Mouse (Mus musculus) heart, embryonic 11.5 days (tissue): Measurements from ENCODE around the gene Plcd3. TPM values are rescaled to one million over a fixed set of nuclear protein-coding genes. Genes with fewer than 3 reads are reported as not detected.

ENCODE experiments used
- ATAC-seq: fragments of 200-750 bp; cut with Nextera tagmentation; replicated peaks from 2 replicates; pipeline ENCODE4 v1.8.0; 2017; ENCODE audit warnings: moderate library complexity; ENCODE audit not compliant: insufficient number of reproducible peaks, low FRiP score, low TSS enrichment
- H3K27ac ChIP-seq: fragments of 300-500 bp; sonication (generic); 2 replicates; pipeline ENCODE4 v1.5.1; 2014; ENCODE audit warnings: mild to moderate bottlenecking, low read depth, low read length
- H3K27me3 ChIP-seq: fragments of 300-500 bp; sonication (generic); 2 replicates; pipeline ENCODE4 v1.6.1; 2014; ENCODE audit warnings: mild to moderate bottlenecking, low read length, mixed read lengths; ENCODE audit not compliant: control insufficient read depth, insufficient read depth
- H3K36me3 ChIP-seq: fragments of 300-500 bp; sonication (generic); 2 replicates; pipeline ENCODE4 v1.6.1; 2014; ENCODE audit warnings: mild to moderate bottlenecking, low read length, moderate library complexity, mixed read lengths; ENCODE audit not compliant: control insufficient read depth, insufficient read depth
- H3K4me1 ChIP-seq: fragments of 300-500 bp; sonication (generic); 2 replicates; pipeline ENCODE4 v1.6.1; 2014; ENCODE audit warnings: low read length; ENCODE audit not compliant: control insufficient read depth, insufficient read depth
- H3K4me2 ChIP-seq: fragments of 300-500 bp; sonication (generic); 2 replicates; pipeline ENCODE4 v1.6.1; 2014; ENCODE audit warnings: mild to moderate bottlenecking, moderate library complexity
- H3K4me3 ChIP-seq: fragments of 300-500 bp; sonication (generic); 2 replicates; pipeline ENCODE4 v1.5.1; 2014; ENCODE audit warnings: low read depth, low read length
- H3K9ac ChIP-seq: fragments of 300-500 bp; sonication (generic); 2 replicates; pipeline ENCODE4 v1.6.1; 2014; ENCODE audit warnings: mild to moderate bottlenecking, low read depth, low read length, moderate library complexity
- H3K9me3 ChIP-seq: fragments of 300-500 bp; sonication (generic); replicated peaks from 2 replicates; pipeline ENCODE4 v1.6.1; 2016; ENCODE audit warnings: low read length; ENCODE audit not compliant: control insufficient read depth
- WGBS: fragments of 180-500 bp; shearing (Covaris S2); extraction: QIAGEN DNeasy Blood & Tissue Kit; methylation state at CpG from one replicate; pipeline ENCODE4 v1.1.7; 2014; ENCODE audit not compliant: insufficient replicate concordance; 5-methylcytosine and 5-hydroxymethylcytosine counted together
- polyA plus RNA-seq: library from polyadenylated mRNA; unstranded; fragments of >200 nt; fragmentation: Nextera tagmentation; extraction: Ambion mirVana; gene quantifications from 2 replicates; pipeline ENCODE4 v1.2.1, GENCODE M21; 2014

The Plcd3 gene
- polyA plus RNA-seq, 1 experiment from 2014 or later = 3.5 TPM

DNA sequence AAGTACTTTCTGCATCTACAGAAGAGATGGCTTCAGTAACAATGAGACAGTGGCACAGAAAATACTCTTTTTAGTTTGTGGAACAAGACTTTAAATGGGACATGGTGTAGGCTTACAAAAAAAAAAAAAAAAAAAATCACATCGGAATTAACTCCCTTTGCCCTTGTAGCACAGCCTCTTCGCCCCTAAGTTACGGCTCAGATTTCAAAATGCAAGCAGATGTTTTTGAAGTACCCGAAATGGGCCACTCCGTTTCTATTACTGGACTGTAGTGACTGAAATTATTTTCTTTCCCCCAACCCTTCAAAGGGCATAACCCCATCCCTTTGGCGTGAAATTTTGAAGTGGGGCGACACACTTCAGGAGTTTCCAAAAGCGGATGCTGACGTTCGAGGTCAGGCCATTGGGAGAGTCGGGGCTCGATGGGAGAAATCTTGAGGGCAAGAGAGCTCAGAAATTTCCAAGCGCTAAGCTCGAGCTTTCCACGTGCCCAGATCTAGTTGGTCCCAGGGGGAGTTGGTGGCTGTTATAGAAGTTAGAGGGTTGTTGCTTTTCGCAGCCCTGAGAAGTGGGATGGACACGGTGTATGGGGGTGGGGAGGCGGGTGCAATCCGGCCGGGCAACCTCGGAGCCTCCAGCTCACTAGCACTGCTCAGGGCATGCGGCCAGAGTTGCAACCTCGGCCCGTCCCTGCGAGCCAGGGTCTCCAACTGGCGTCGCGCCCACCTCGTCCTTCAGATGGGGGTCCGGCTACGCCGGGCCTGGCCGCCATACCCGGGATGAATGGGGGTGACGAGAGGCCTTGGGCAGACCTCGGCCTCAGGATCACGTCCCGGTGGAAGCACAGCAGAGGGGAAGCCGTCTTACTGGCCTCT is 30.5 kb upstream of the Plcd3 start, which contains the start of gene Hexim2:
Gene Hexim2, plus strand, starts transcription at position 729 of the 875 bp plus-strand sequence.
- Histone ChIP-seq H3K9ac (peak within 1 kb of the TSS; percentile 100), H3K4me1 (peaks cover 19% of the 10 kb centered on the region)

GRCm38 (mm10) chr11:103120315-103120714 is 18.9 kb upstream of the Plcd3 start:
- Histone ChIP-seq H3K9ac (no peak overlapping the region), H3K4me1 (no peaks in the 10 kb centered on the region; the same call in 1 of the 2 replicates), H3K27me3 (no peaks in the 10 kb centered on the region), H3K27ac (no peak overlapping the region), H3K9me3 (no peaks in the 10 kb centered on the region), H3K4me3 (no peak overlapping the region), H3K4me2 (no peak overlapping the region), H3K36me3 (no peaks in the 10 kb centered on the region)
- WGBS = 55% methylated on average over 5 of the region's 5 CpGs
- ATAC-seq = no peak

More for the DNA sequence above, 30.5 kb upstream of the Plcd3 start, which contains the start of gene Hexim2:
- Histone ChIP-seq H3K4me2 (peak within 1 kb of the TSS; percentile 80), H3K27me3 (no peaks in the 10 kb centered on the region), H3K9me3 (no peaks in the 10 kb centered on the region), H3K4me3 (peak within 1 kb of the TSS; percentile 83), H3K36me3 (no peaks in the 10 kb centered on the region), H3K27ac (peak within 1 kb of the TSS; percentile 98)
- ATAC-seq = peak; percentile 37
- under 1% methylated on average over 39 of the region's 39 CpGs for WGBS

- H3K4me3 ChIP-seq = no peak overlapping the region
- 52% methylated on average over 5 of the region's 5 CpGs for WGBS
- H3K27ac ChIP-seq = no peak overlapping the region
- no peak overlapping the region for H3K4me2 ChIP-seq
- no peak overlapping the region for H3K9ac ChIP-seq
- no peaks in the 10 kb centered on the region for H3K27me3 ChIP-seq
- H3K4me1 ChIP-seq = peaks cover 1% of the 10 kb centered on the region; the same call in 1 of the 2 replicates
- ATAC-seq = no peak
- H3K9me3 ChIP-seq = no peaks in the 10 kb centered on the region
- H3K36me3 ChIP-seq = no peaks in the 10 kb centered on the region
Measured at GRCm38 (mm10) chr11:103119609-103120008, 18.2 kb upstream of the Plcd3 start.

DNA sequence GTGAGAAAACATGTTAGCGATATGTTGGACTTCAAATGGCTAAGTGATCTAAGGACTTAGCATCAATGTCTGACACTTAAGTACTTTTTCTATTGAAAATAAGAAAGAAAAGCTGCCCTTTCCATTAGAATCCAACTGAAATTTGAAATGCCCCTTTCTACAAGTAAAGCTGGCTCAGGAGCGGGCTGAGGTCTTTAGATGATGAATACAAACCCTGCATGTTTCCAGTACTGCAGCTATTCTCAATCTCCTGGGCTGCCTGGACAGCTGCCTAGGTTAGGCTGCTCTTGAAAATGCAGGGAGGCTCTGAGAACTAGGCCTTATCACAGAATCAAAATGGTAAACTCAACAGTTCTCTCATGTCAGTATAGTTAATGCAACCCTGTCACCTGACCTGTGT is 17.4 kb upstream of the Plcd3 start:
- peak overlapping the region; percentile 77; the same call in 1 of the 2 replicates for H3K4me2 ChIP-seq
- H3K9ac ChIP-seq = no peak overlapping the region
- no peaks in the 10 kb centered on the region for H3K27me3 ChIP-seq
- no peaks in the 10 kb centered on the region for H3K9me3 ChIP-seq
- H3K4me1 ChIP-seq = peaks cover 4% of the 10 kb centered on the region; the same call in 1 of the 2 replicates
- no peaks in the 10 kb centered on the region for H3K36me3 ChIP-seq
- 91% methylated on average over 2 of the region's 2 CpGs for WGBS
- no peak for ATAC-seq
- no peak overlapping the region for H3K4me3 ChIP-seq
- H3K27ac ChIP-seq = no peak overlapping the region

DNA sequence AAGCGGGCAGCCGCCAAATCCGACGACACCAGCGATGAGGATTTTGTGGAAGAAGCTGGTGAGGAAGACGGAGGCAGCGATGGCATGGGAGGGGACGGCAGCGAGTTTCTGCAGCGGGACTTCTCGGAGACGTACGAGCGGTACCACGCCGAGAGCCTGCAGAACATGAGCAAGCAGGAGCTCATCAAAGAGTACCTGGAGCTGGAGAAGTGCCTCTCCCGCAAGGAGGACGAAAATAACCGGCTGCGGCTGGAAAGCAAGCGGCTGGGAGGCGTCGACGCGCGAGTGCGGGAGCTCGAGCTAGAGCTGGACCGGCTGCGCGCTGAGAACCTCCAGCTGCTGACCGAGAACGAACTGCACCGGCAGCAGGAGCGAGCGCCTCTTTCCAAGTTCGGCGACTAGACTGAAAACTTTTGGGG is 16.1 kb upstream of the Plcd3 start:
- peak overlapping the region; percentile 72 for H3K9ac ChIP-seq
- no peaks in the 10 kb centered on the region for H3K9me3 ChIP-seq
- 0 out of 2 replicates have a peak overlapping the region, but pooled peaks have one; percentile 82 for H3K27ac ChIP-seq
- no peaks in the 10 kb centered on the region; the same call in 1 of the 2 replicates for H3K27me3 ChIP-seq
- H3K4me2 ChIP-seq = peak overlapping the region; percentile 77
- no peak for ATAC-seq
- peaks cover 9% of the 10 kb centered on the region; the same call in 1 of the 2 replicates for H3K4me1 ChIP-seq
- H3K36me3 ChIP-seq = no peaks in the 10 kb centered on the region
- WGBS = under 1% methylated on average over 38 of the region's 38 CpGs
- H3K4me3 ChIP-seq = peak overlapping the region; percentile 58

DNA sequence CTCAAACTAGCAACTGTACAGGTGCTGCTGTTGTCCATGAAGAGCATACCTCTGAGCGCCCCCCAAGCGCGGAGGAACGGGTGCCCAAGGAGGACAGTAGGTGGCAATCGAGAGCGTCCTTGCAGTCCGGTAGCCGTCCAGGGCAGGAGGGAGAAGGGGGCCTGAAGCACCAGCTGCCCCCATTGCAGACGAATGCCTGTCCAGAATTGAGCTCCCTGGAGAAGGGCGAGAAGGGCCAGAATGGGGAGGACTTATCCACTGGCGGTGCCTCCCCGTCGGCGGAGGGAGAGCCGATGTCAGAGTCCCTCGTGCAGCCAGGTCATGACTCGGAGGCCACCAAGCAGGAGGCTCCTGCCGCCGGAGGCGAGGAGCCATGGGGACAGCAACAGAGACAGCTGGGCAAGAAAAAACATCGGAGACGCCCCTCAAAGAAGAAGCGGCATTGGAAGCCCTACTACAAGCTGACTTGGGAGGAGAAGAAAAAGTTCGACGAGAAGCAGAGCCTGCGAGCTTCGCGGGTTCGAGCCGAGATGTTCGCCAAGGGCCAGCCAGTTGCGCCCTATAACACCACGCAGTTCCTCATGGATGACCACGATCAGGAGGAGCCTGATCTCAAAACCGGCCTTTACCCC is 15.6 kb upstream of the Plcd3 start:
- WGBS = under 1% methylated on average over 35 of the region's 35 CpGs
- H3K9me3 ChIP-seq = no peaks in the 10 kb centered on the region
- H3K27me3 ChIP-seq = no peaks in the 10 kb centered on the region; the same call in 1 of the 2 replicates
- H3K36me3 ChIP-seq = no peaks in the 10 kb centered on the region
- H3K4me2 ChIP-seq = peak overlapping the region; percentile 77
- peak overlapping the region; percentile 82 for H3K27ac ChIP-seq
- peak overlapping the region; percentile 58 for H3K4me3 ChIP-seq
- peak overlapping the region; percentile 72 for H3K9ac ChIP-seq
- peak; percentile 44; the same call in 1 of the 2 replicates for ATAC-seq
- peaks cover 14% of the 10 kb centered on the region; the same call in 1 of the 2 replicates for H3K4me1 ChIP-seq

- no peaks in the 10 kb centered on the region for H3K9me3 ChIP-seq
- H3K9ac ChIP-seq = peak within 1 kb of the TSS; percentile 78
- H3K4me3 ChIP-seq = peak within 1 kb of the TSS; percentile 58
- ATAC-seq = peak; percentile 90
- under 1% methylated on average over 53 of the region's 53 CpGs for WGBS
- H3K27me3 ChIP-seq = no peaks in the 10 kb centered on the region; the same call in 1 of the 2 replicates
- H3K27ac ChIP-seq = peak within 1 kb of the TSS; percentile 83
- peak within 1 kb of the TSS; percentile 77 for H3K4me2 ChIP-seq
- no peaks in the 10 kb centered on the region for H3K36me3 ChIP-seq
- peaks cover 22% of the 10 kb centered on the region; the same call in 1 of the 2 replicates for H3K4me1 ChIP-seq
Measured at GRCm38 (mm10) chr11:103116008-103116818, 14.8 kb upstream of the Plcd3 start, which contains the start of gene Hexim1. Gene Hexim1 (plus strand): TSS chr11:103116231.
